Mouse (Mus musculus) leukemia stem cell, adult 10-12 weeks (primary cell): Measurements from ENCODE around the gene H60c. TPM values are rescaled to one million over a fixed set of nuclear protein-coding genes. Genes with fewer than 3 reads are reported as not detected.

Source experiments
- polyA plus RNA-seq: library from polyadenylated mRNA; stranded (reverse); fragments of >175 nt; gene quantifications from 2 replicates; pipeline ENCODE4 v1.2.3, GENCODE M21; 2012; ENCODE audit warnings: low replicate concordance

The H60c gene
- not detected in 2 replicates for polyA plus RNA-seq

GRCm38 (mm10) chr10:3267671-3268070 lies at the start of gene H60c:
Gene H60c (minus strand): TSS chr10:3267771.

Other genes starting within 250 kb of the H60c start
- gene Ppp1r14c, start 98.3 kb upstream of the H60c start, polyA plus RNA-seq = 0.11 and 0.19 TPM in 2 replicates